Mouse (Mus musculus): ENCODE results near the gene Olfr1256. TPM values are rescaled to one million over a fixed set of nuclear protein-coding genes. Genes with fewer than 3 reads are reported as not detected.

The Olfr1256 gene
- polyA plus RNA-seq (2012; rRNA removed), result not detected in 2 replicates

- Histone ChIP-seq H3K27me3 (ENCODE audit: control insufficient read depth, insufficient read depth, low read length) (no peaks in the 10 kb centered on the region), H3K4me3 (ENCODE audit: control insufficient read depth, low read depth, low read length) (no peak within 1 kb of the TSS)
Observed at GRCm38 (mm10) chr2:89841455-89841854, at the start of gene Olfr1256. Gene Olfr1256, minus strand, starts transcription at chr2:89841555.

GRCm38 (mm10) chr2:89878137-89878536 is 36.8 kb upstream of the Olfr1256 start, which contains the start of gene Olfr1257:
Gene Olfr1257, plus strand, starts transcription at chr2:89878437.
- Histone ChIP-seq H3K4me3 (ENCODE audit: control insufficient read depth, low read depth, low read length) (no peak within 1 kb of the TSS), H3K36me3 (ENCODE audit: control insufficient read depth, insufficient read depth, low read length) (no peaks in the 10 kb centered on the region), H3K4me1 (ENCODE audit: control insufficient read depth, insufficient read depth, low read length) (no peaks in the 10 kb centered on the region), H3K27ac (ENCODE audit: control insufficient read depth, insufficient read depth, low read depth, low read length) (no peak within 1 kb of the TSS), H3K27me3 (ENCODE audit: control insufficient read depth, insufficient read depth, low read length) (no peaks in the 10 kb centered on the region)
- TF ChIP-seq POLR2A (IDR thresholded peaks at IDR 0.05; ENCODE audit: control insufficient read depth, low read depth, low read length) (no peak), CTCF (IDR thresholded peaks at IDR 0.05; ENCODE audit: control insufficient read depth, insufficient read depth, insufficient replicate concordance, low read depth, low read length) (no peak)

More at GRCm38 (mm10) chr2:89841455-89841854, at the start of gene Olfr1256:
- H3K27ac ChIP-seq (ENCODE audit: control insufficient read depth, insufficient read depth, low read depth, low read length), result no peak within 1 kb of the TSS
- no peaks in the 10 kb centered on the region for H3K36me3 ChIP-seq (ENCODE audit: control insufficient read depth, insufficient read depth, low read length)
- no peaks in the 10 kb centered on the region for H3K4me1 ChIP-seq (ENCODE audit: control insufficient read depth, insufficient read depth, low read length)
- TF ChIP-seq POLR2A (IDR thresholded peaks at IDR 0.05; ENCODE audit: control insufficient read depth, low read depth, low read length) (no peak), CTCF (IDR thresholded peaks at IDR 0.05; ENCODE audit: control insufficient read depth, insufficient read depth, insufficient replicate concordance, low read depth, low read length) (no peak)

GRCm38 (mm10) chr2:89849230-89849629 is 7.9 kb upstream of the Olfr1256 start:
- Histone ChIP-seq H3K27ac (ENCODE audit: control insufficient read depth, insufficient read depth, low read depth, low read length) (no peak overlapping the region), H3K4me1 (ENCODE audit: control insufficient read depth, insufficient read depth, low read length) (no peaks in the 10 kb centered on the region), H3K36me3 (ENCODE audit: control insufficient read depth, insufficient read depth, low read length) (no peaks in the 10 kb centered on the region), H3K4me3 (ENCODE audit: control insufficient read depth, low read depth, low read length) (no peak overlapping the region), H3K27me3 (ENCODE audit: control insufficient read depth, insufficient read depth, low read length) (no peaks in the 10 kb centered on the region)
- no peak for TF ChIP-seq POLR2A (IDR thresholded peaks at IDR 0.05; ENCODE audit: control insufficient read depth, low read depth, low read length)
- no peak for TF ChIP-seq CTCF (IDR thresholded peaks at IDR 0.05; ENCODE audit: control insufficient read depth, insufficient read depth, insufficient replicate concordance, low read depth, low read length)

- no peaks in the 10 kb centered on the region for H3K36me3 ChIP-seq (ENCODE audit: control insufficient read depth, insufficient read depth, low read length)
- H3K27ac ChIP-seq (ENCODE audit: control insufficient read depth, insufficient read depth, low read depth, low read length), result no peak within 1 kb of the TSS
- no peaks in the 10 kb centered on the region for H3K4me1 ChIP-seq (ENCODE audit: control insufficient read depth, insufficient read depth, low read length)
- TF ChIP-seq POLR2A (IDR thresholded peaks at IDR 0.05; ENCODE audit: control insufficient read depth, low read depth, low read length), result no peak
- no peak for TF ChIP-seq CTCF (IDR thresholded peaks at IDR 0.05; ENCODE audit: control insufficient read depth, insufficient read depth, insufficient replicate concordance, low read depth, low read length)
- H3K4me3 ChIP-seq (ENCODE audit: control insufficient read depth, low read depth, low read length), result no peak within 1 kb of the TSS
- no peaks in the 10 kb centered on the region for H3K27me3 ChIP-seq (ENCODE audit: control insufficient read depth, insufficient read depth, low read length)
Observed at GRCm38 (mm10) chr2:89848105-89848504, 6.8 kb upstream of the Olfr1256 start, which contains the start of gene Olfr48. Gene Olfr48, minus strand, starts transcription at chr2:89848205.

- no peak overlapping the region for H3K27ac ChIP-seq (ENCODE audit: control insufficient read depth, insufficient read depth, low read depth, low read length)
- TF ChIP-seq POLR2A (IDR thresholded peaks at IDR 0.05; ENCODE audit: control insufficient read depth, low read depth, low read length) (no peak), CTCF (IDR thresholded peaks at IDR 0.05; ENCODE audit: control insufficient read depth, insufficient read depth, insufficient replicate concordance, low read depth, low read length) (no peak)
- H3K27me3 ChIP-seq (ENCODE audit: control insufficient read depth, insufficient read depth, low read length), result no peaks in the 10 kb centered on the region
- H3K36me3 ChIP-seq (ENCODE audit: control insufficient read depth, insufficient read depth, low read length), result no peaks in the 10 kb centered on the region
- H3K4me1 ChIP-seq (ENCODE audit: control insufficient read depth, insufficient read depth, low read length), result no peaks in the 10 kb centered on the region
- H3K4me3 ChIP-seq (ENCODE audit: control insufficient read depth, low read depth, low read length), result no peak overlapping the region
Observed at GRCm38 (mm10) chr2:89820216-89820615, 21.1 kb downstream of the Olfr1256 start.

- H3K27me3 ChIP-seq (ENCODE audit: control insufficient read depth, insufficient read depth, low read length), result no peaks in the 10 kb centered on the region
- no peak for TF ChIP-seq POLR2A (IDR thresholded peaks at IDR 0.05; ENCODE audit: control insufficient read depth, low read depth, low read length)
- H3K4me3 ChIP-seq (ENCODE audit: control insufficient read depth, low read depth, low read length), result no peak within 1 kb of the TSS
- no peaks in the 10 kb centered on the region for H3K36me3 ChIP-seq (ENCODE audit: control insufficient read depth, insufficient read depth, low read length)
- H3K27ac ChIP-seq (ENCODE audit: control insufficient read depth, insufficient read depth, low read depth, low read length), result no peak within 1 kb of the TSS
- H3K4me1 ChIP-seq (ENCODE audit: control insufficient read depth, insufficient read depth, low read length), result no peaks in the 10 kb centered on the region
Observed at GRCm38 (mm10) chr2:89811751-89812150, 29.6 kb downstream of the Olfr1256 start, which contains the start of gene Olfr1255. Gene Olfr1255, plus strand, starts transcription at chr2:89812051.

GRCm38 (mm10) chr2:89810751-89811150 is 30.6 kb downstream of the Olfr1256 start:
- no peak for TF ChIP-seq POLR2A (IDR thresholded peaks at IDR 0.05; ENCODE audit: control insufficient read depth, low read depth, low read length)
- no peak for TF ChIP-seq CTCF (IDR thresholded peaks at IDR 0.05; ENCODE audit: control insufficient read depth, insufficient read depth, insufficient replicate concordance, low read depth, low read length)
- H3K27ac ChIP-seq (ENCODE audit: control insufficient read depth, insufficient read depth, low read depth, low read length), result no peak overlapping the region
- no peak overlapping the region for H3K4me3 ChIP-seq (ENCODE audit: control insufficient read depth, low read depth, low read length)
- H3K36me3 ChIP-seq (ENCODE audit: control insufficient read depth, insufficient read depth, low read length), result no peaks in the 10 kb centered on the region
- no peaks in the 10 kb centered on the region for H3K4me1 ChIP-seq (ENCODE audit: control insufficient read depth, insufficient read depth, low read length)
- H3K27me3 ChIP-seq (ENCODE audit: control insufficient read depth, insufficient read depth, low read length), result no peaks in the 10 kb centered on the region

GRCm38 (mm10) chr2:89799583-89799982 is 41.8 kb downstream of the Olfr1256 start:
- Histone ChIP-seq H3K27me3 (ENCODE audit: control insufficient read depth, insufficient read depth, low read length) (no peaks in the 10 kb centered on the region), H3K4me3 (ENCODE audit: control insufficient read depth, low read depth, low read length) (no peak overlapping the region), H3K4me1 (ENCODE audit: control insufficient read depth, insufficient read depth, low read length) (no peaks in the 10 kb centered on the region), H3K36me3 (ENCODE audit: control insufficient read depth, insufficient read depth, low read length) (no peaks in the 10 kb centered on the region), H3K27ac (ENCODE audit: control insufficient read depth, insufficient read depth, low read depth, low read length) (no peak overlapping the region)
- TF ChIP-seq CTCF (IDR thresholded peaks at IDR 0.05; ENCODE audit: control insufficient read depth, insufficient read depth, insufficient replicate concordance, low read depth, low read length), result no peak
- TF ChIP-seq POLR2A (IDR thresholded peaks at IDR 0.05; ENCODE audit: control insufficient read depth, low read depth, low read length), result no peak

Data from testis, adult 2 months (tissue).